12 mouse cellular contexts compared by ENCODE assay signal in genomic region chr1:187610336-187610948, GRCm38 (mm10). TPM values are rescaled to one million over a fixed set of nuclear protein-coding genes. Genes with fewer than 3 reads are reported as not detected.
A peak's percentile ranks its signal among the peaks of the same experiment; 100 is the strongest.
DNase-seq lines count a peak whose midpoint lies in the region; ATAC-seq and TF ChIP-seq lines count a peak whose summit lies in the region.
"Had no signal": no experiment of that assay in that cellular context is flagged by ENCODE, and none has a peak within 500 bp of the region (broad histone marks: within the 10 kb centered on the region; RNA-seq: fewer than 3 reads in every experiment).

No protein-coding gene starts in this region.

- ATAC-seq in intestine, embryonic 15.5 days = no peak
- ATAC-seq in intestine, embryonic 16.5 days = no peak
- ATAC-seq in heart, embryonic 14.5 days (ENCODE audit: insufficient number of reproducible peaks, insufficient read depth, low FRiP score, low read depth) = no peak
- no peak for ATAC-seq in neural tube, embryonic 11.5 days (ENCODE audit: insufficient read depth, low FRiP score, low TSS enrichment)
- ATAC-seq: forebrain, embryonic 14.5 days; inflammation-experienced regulatory T-cells, adult 6 months had no signal

- H3K9me3 ChIP-seq in intestine, embryonic 15.5 days = no peaks in the 10 kb centered on the region
- H3K9me3 ChIP-seq in intestine, embryonic 16.5 days (ENCODE audit: control insufficient read depth, low read length) = no peaks in the 10 kb centered on the region
- H3K9me3 ChIP-seq in heart, embryonic 14.5 days (ENCODE audit: control insufficient read depth, low read length) = no peaks in the 10 kb centered on the region
- H3K9me3 ChIP-seq in neural tube, embryonic 11.5 days (ENCODE audit: control insufficient read depth, low read length) = no peaks in the 10 kb centered on the region

- DNase-seq in kidney, adult 2 months = peak; percentile 72
- DNase-seq in neural tube, embryonic 11.5 days (ENCODE audit: low spot score) = peak; percentile 13
- no peak for DNase-seq in thymus, postnatal 14 days
- no peak for DNase-seq in thymus, postnatal 10 days (ENCODE audit: low spot score in 2 of 2)
- DNase-seq in left cerebral cortex, postnatal 25 days (ENCODE audit: low spot score in 2 of 2) = no peak
- DNase-seq: right cerebral cortex, postnatal 4 days had no signal

- intact Hi-C loops in left cerebral cortex, postnatal 25 days (cut with DNase I) = no loop called here

- no peak for TF ChIP-seq CTCF in kidney, adult 2 months (conservative IDR thresholded peaks at IDR 0.05; ENCODE audit: insufficient read depth, insufficient read length, low read depth, low read length)

- no peak overlapping the region for H3K27ac ChIP-seq in intestine, embryonic 15.5 days
- no peak overlapping the region for H3K27ac ChIP-seq in intestine, embryonic 16.5 days (ENCODE audit: low read length)
- no peak overlapping the region for H3K27ac ChIP-seq in heart, embryonic 14.5 days (replicated peaks in 1 of 2; ENCODE audit: control insufficient read depth in 1 of 2, insufficient read depth in 1 of 2, low read depth in 2 of 2, low read length in 2 of 2)
- peak overlapping the region; percentile 99 for H3K27ac ChIP-seq in kidney, adult 2 months (ENCODE audit: insufficient read depth, low read depth, low read length)
- no peak overlapping the region for H3K27ac ChIP-seq in neural tube, embryonic 11.5 days (ENCODE audit: low read depth, low read length)
- H3K27ac ChIP-seq: liver, embryonic 14.5 days had no signal

- H3K4me1 ChIP-seq in intestine, embryonic 15.5 days (replicated peaks) = peaks cover 32% of the 10 kb centered on the region
- H3K4me1 ChIP-seq in intestine, embryonic 16.5 days (ENCODE audit: control insufficient read depth, insufficient read depth, low read length) = peaks cover 5% of the 10 kb centered on the region
- peaks cover 30 to 46% of the 10 kb centered on the region in 2 experiments for H3K4me1 ChIP-seq in heart, embryonic 14.5 days (ENCODE audit: control insufficient read depth in 2 of 2, insufficient read depth in 2 of 2, low read length in 2 of 2)
- H3K4me1 ChIP-seq in kidney, adult 2 months (ENCODE audit: control insufficient read depth, insufficient read depth, low read length) = peaks cover 40% of the 10 kb centered on the region
- peaks cover 20% of the 10 kb centered on the region for H3K4me1 ChIP-seq in neural tube, embryonic 11.5 days (ENCODE audit: control insufficient read depth, insufficient read depth, low read length)

- H3K36me3 ChIP-seq in intestine, embryonic 15.5 days = no peaks in the 10 kb centered on the region
- no peaks in the 10 kb centered on the region for H3K36me3 ChIP-seq in intestine, embryonic 16.5 days (ENCODE audit: control insufficient read depth, insufficient read depth, low read length)
- no peaks in the 10 kb centered on the region for H3K36me3 ChIP-seq in heart, embryonic 14.5 days (ENCODE audit: control insufficient read depth, insufficient read depth, low read length)
- H3K36me3 ChIP-seq in kidney, adult 2 months (ENCODE audit: control insufficient read depth, insufficient read depth, low read length) = no peaks in the 10 kb centered on the region
- no peaks in the 10 kb centered on the region for H3K36me3 ChIP-seq in neural tube, embryonic 11.5 days (ENCODE audit: control insufficient read depth, insufficient read depth, low read length)

- H3K4me3 ChIP-seq in intestine, embryonic 15.5 days (replicated peaks) = no peak overlapping the region; the same call in 1 of the 2 replicates
- no peak overlapping the region; the same call in 1 of the 2 replicates for H3K4me3 ChIP-seq in intestine, embryonic 16.5 days (ENCODE audit: low read length)
- peak overlapping the region; percentile 69 to 77; a peak in 2 of 4 replicates for H3K4me3 ChIP-seq in heart, embryonic 14.5 days (ENCODE audit: control insufficient read depth in 1 of 2, insufficient read depth in 1 of 2, low read depth in 1 of 2, low read length in 2 of 2)
- peak overlapping the region; percentile 91 for H3K4me3 ChIP-seq in kidney, adult 2 months (ENCODE audit: insufficient read depth, low read depth, low read length)
- H3K4me3 ChIP-seq in neural tube, embryonic 11.5 days (ENCODE audit: low read depth, low read length) = no peak overlapping the region

- WGBS in intestine, embryonic 15.5 days = 51% methylated on average over 8 of the region's 9 CpGs
- 53% methylated on average over 8 of the region's 9 CpGs for WGBS in intestine, embryonic 16.5 days
- 35% methylated on average over 9 of the region's 9 CpGs for WGBS in heart, embryonic 14.5 days
- 21% methylated on average over 9 of the region's 9 CpGs for WGBS in kidney, adult 2 months
- WGBS in neural tube, embryonic 11.5 days = 22% methylated on average over 8 of the region's 9 CpGs

- peaks cover 46% of the 10 kb centered on the region for H3K27me3 ChIP-seq in intestine, embryonic 15.5 days (replicated peaks)
- H3K27me3 ChIP-seq in intestine, embryonic 16.5 days (replicated peaks; ENCODE audit: control insufficient read depth, insufficient read depth, low read length) = peaks cover 32% of the 10 kb centered on the region
- H3K27me3 ChIP-seq in heart, embryonic 14.5 days (ENCODE audit: control insufficient read depth, insufficient read depth, low read length) = peaks cover 27% of the 10 kb centered on the region
- no peaks in the 10 kb centered on the region for H3K27me3 ChIP-seq in kidney, adult 2 months (replicated peaks; ENCODE audit: control insufficient read depth, insufficient read depth, low read length)
- H3K27me3 ChIP-seq in neural tube, embryonic 11.5 days (ENCODE audit: control insufficient read depth, insufficient read depth, low read length) = peaks cover 62% of the 10 kb centered on the region

- H3K9ac ChIP-seq in intestine, embryonic 15.5 days = no peak overlapping the region
- H3K9ac ChIP-seq in intestine, embryonic 16.5 days (ENCODE audit: low read depth, low read length) = no peak overlapping the region
- peak overlapping the region; percentile 92 for H3K9ac ChIP-seq in heart, embryonic 14.5 days (ENCODE audit: low read length)
- no peak overlapping the region for H3K9ac ChIP-seq in neural tube, embryonic 11.5 days (ENCODE audit: low read length)
- H3K9ac ChIP-seq: liver, embryonic 14.5 days had no signal

- peak overlapping the region; percentile 98 for H3K4me2 ChIP-seq in intestine, embryonic 15.5 days (replicated peaks)
- H3K4me2 ChIP-seq in intestine, embryonic 16.5 days (ENCODE audit: low read depth, low read length) = no peak overlapping the region
- peak overlapping the region; percentile 92 for H3K4me2 ChIP-seq in heart, embryonic 14.5 days (ENCODE audit: low read length)
- no peak overlapping the region for H3K4me2 ChIP-seq in neural tube, embryonic 11.5 days (ENCODE audit: low read depth)

- no peak for TF ChIP-seq POLR2A in kidney, adult 2 months (IDR thresholded peaks at IDR 0.05; ENCODE audit: low read depth, low read length)

RNA-seq across cellular contexts. Expression of gene Esrrg, which starts 1.9 kb away (rescaled TPM):
- 4.8 and 5.3 TPM in 2 replicates for polyA plus RNA-seq in intestine, embryonic 15.5 days (2015; fragmentation: Nextera tagmentation; extraction: Ambion mirVana)
- 3.6 and 4.6 TPM in 2 replicates for polyA plus RNA-seq in intestine, embryonic 16.5 days (2015; fragmentation: Nextera tagmentation; extraction: Ambion mirVana)
- 31.2 and 37.3 TPM in 2 replicates for polyA plus RNA-seq in heart, embryonic 14.5 days (2014; fragmentation: Nextera tagmentation; extraction: Ambion mirVana)
- polyA plus RNA-seq in kidney, adult 2 months (2012; rRNA removed) = 19.5 and 24.2 TPM in 2 replicates
- polyA plus RNA-seq in neural tube, embryonic 11.5 days (2014; fragmentation: Nextera tagmentation; extraction: Ambion mirVana) = 12.5 and 12.7 TPM in 2 replicates
- total RNA-seq in left cerebral cortex, postnatal 25 days (2021) = 10 to 100 TPM; 24.8 to 27.3 TPM
- polyA plus RNA-seq: inflammation-experienced regulatory T-cells, adult 6 months had no signal

Comparison
In these comparisons a context has a peak if more than half of its experiments do, and no peak if none do; other contexts are left out.
1. H3K4me2 ChIP-seq: peak in intestine, embryonic 15.5 days (single experiment) and heart, embryonic 14.5 days (single experiment); none in intestine, embryonic 16.5 days (single experiment) and neural tube, embryonic 11.5 days (single experiment).
2. H3K4me3 ChIP-seq: peak in heart, embryonic 14.5 days (2 of 2) and kidney, adult 2 months (single experiment); none in intestine, embryonic 15.5 days (single experiment), intestine, embryonic 16.5 days (single experiment) and neural tube, embryonic 11.5 days (single experiment).
3. DNase-seq: peak in kidney, adult 2 months (single experiment) and neural tube, embryonic 11.5 days (single experiment); none in thymus, postnatal 14 days (single experiment), thymus, postnatal 10 days (0 of 2) and left cerebral cortex, postnatal 25 days (0 of 2).